Mouse (Mus musculus) stomach, embryonic 16.5 days (tissue): ENCODE results near the gene Cdc25b. TPM values are rescaled to one million over a fixed set of nuclear protein-coding genes. Genes with fewer than 3 reads are reported as not detected.

ENCODE experiments used
- ATAC-seq: fragments of 200-750 bp; cut with Nextera tagmentation; 2 replicates; pipeline ENCODE4 v1.8.0; 2017; ENCODE audit warnings: moderate number of reproducible peaks, moderate TSS enrichment; ENCODE audit not compliant: insufficient read depth, low FRiP score
- H3K27ac ChIP-seq: fragments of 300-500 bp; sonication (generic); 2 replicates; pipeline ENCODE4 v1.5.1; 2014; ENCODE audit warnings: low read length
- H3K27me3 ChIP-seq: fragments of 300-500 bp; sonication (generic); 2 replicates; pipeline ENCODE4 v1.6.1; 2014; ENCODE audit warnings: low read length, control low read depth, mixed read lengths; ENCODE audit not compliant: control insufficient read depth, insufficient read depth
- H3K36me3 ChIP-seq: fragments of 300-500 bp; sonication (generic); 2 replicates; pipeline ENCODE4 v1.6.1; 2014; ENCODE audit warnings: low read length; ENCODE audit not compliant: control insufficient read depth, insufficient read depth
- H3K4me1 ChIP-seq: fragments of 300-500 bp; sonication (generic); 2 replicates; pipeline ENCODE4 v1.6.1; 2014; ENCODE audit warnings: low read length, control low read depth, mixed read lengths; ENCODE audit not compliant: control insufficient read depth, insufficient read depth
- H3K4me2 ChIP-seq: fragments of 300-500 bp; sonication (generic); 2 replicates; pipeline ENCODE4 v1.6.1; 2014; ENCODE audit warnings: low read depth, low read length, mixed read lengths
- H3K4me3 ChIP-seq: fragments of 300-500 bp; sonication (generic); replicated peaks from 2 replicates; pipeline ENCODE4 v1.5.1; 2014; ENCODE audit warnings: mild to moderate bottlenecking, low read length
- H3K9ac ChIP-seq: fragments of 300-500 bp; sonication (generic); 2 replicates; pipeline ENCODE4 v1.6.1; 2014; ENCODE audit warnings: low read length
- H3K9me3 ChIP-seq: fragments of 300-500 bp; sonication (generic); replicated peaks from 2 replicates; pipeline ENCODE4 v1.6.1; 2016; ENCODE audit warnings: low read length, control low read depth; ENCODE audit not compliant: control insufficient read depth
- WGBS: fragments of 180-500 bp; shearing (Covaris S2); extraction: QIAGEN DNeasy Blood & Tissue Kit; methylation state at CpG from one replicate; pipeline ENCODE4 v1.1.7; 2014; 5-methylcytosine and 5-hydroxymethylcytosine counted together
- polyA plus RNA-seq: library from polyadenylated mRNA; unstranded; fragments of >200 nt; fragmentation: Nextera tagmentation; extraction: Ambion mirVana; gene quantifications from 2 replicates; pipeline ENCODE4 v1.2.1, GENCODE M21; 2015

Cdc25b gene
- polyA plus RNA-seq, 1 experiment from 2014 or later: 72.3 TPM

DNA sequence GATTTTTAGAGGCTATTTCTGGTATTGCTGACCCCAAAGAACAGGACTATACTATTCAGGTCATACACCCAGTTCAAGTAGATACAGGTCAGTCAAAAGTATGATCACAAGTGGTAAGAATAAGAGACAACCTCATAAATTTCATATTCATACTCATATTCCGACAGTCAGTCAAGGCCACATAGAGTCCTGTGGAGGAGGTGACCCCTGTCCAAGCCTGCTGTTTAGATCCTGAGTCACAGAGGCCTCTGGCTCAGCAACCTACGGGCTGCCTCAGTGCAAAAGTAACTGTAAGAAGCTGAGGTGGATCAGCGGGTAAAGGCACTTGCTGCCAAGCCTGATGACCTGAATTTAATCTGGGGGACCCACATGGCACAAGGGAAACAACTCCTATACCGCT lies 32.7 kb upstream of the Cdc25b start:
- Histone ChIP-seq H3K4me2 (no peak overlapping the region), H3K4me1 (peaks cover 3% of the 10 kb centered on the region), H3K27ac (no peak overlapping the region), H3K4me3 (no peak overlapping the region), H3K36me3 (peaks cover 4% of the 10 kb centered on the region; the same call in 1 of the 2 replicates), H3K27me3 (no peaks in the 10 kb centered on the region), H3K9me3 (no peaks in the 10 kb centered on the region), H3K9ac (no peak overlapping the region)
- no peak for ATAC-seq
- 92% methylated on average over 4 of the region's 4 CpGs for WGBS

DNA sequence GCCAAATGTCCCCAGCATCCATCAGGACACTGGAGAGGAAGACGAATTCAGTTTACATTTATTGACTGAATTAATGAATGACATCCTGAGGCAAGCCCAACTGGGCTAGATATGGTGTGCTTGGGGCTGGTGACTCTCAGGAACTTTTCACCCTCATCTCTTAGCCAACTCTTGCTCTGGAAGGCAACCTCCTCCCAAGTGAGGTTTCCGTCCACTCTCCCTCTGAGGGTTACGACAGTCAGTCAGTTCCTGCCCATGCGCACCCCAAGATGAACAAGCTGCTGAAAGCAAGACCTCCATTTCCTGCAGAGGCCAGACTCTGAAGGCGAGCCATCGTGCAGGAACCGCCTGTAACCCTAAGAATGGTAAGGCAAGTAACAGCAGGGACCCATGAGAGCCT lies 29.8 kb upstream of the Cdc25b start:
- no peak for ATAC-seq
- no peaks in the 10 kb centered on the region for H3K36me3 ChIP-seq
- 91% methylated on average over 7 of the region's 7 CpGs for WGBS

DNA sequence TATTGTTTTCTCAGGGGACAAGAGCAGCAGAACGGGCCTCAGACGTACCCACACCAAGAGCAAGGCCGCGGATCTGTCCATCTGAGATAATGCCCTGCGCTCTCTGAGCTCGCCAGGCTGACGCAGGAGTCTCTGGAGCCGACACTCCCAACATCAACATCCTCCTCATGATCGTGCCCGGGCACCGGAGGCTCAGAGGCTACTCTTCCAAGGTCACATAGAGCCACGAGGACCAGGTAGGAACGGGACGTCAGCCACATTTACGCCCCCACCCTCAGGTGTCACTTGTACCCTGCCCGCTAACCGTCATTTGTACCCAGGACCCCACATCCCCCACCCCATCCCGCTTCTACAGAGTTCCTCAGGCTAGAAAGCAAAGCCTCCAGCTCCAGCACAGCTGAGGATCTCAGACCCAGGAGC lies 27.2 kb upstream of the Cdc25b start:
- under 1% methylated on average over 18 of the region's 18 CpGs for WGBS

More for the DNA sequence above, 29.8 kb upstream of the Cdc25b start:
- Histone ChIP-seq H3K9me3 (no peaks in the 10 kb centered on the region), H3K27ac (no peak overlapping the region), H3K4me3 (no peak overlapping the region), H3K27me3 (no peaks in the 10 kb centered on the region), H3K4me1 (peaks cover 10% of the 10 kb centered on the region), H3K4me2 (no peak overlapping the region), H3K9ac (no peak overlapping the region)

DNA sequence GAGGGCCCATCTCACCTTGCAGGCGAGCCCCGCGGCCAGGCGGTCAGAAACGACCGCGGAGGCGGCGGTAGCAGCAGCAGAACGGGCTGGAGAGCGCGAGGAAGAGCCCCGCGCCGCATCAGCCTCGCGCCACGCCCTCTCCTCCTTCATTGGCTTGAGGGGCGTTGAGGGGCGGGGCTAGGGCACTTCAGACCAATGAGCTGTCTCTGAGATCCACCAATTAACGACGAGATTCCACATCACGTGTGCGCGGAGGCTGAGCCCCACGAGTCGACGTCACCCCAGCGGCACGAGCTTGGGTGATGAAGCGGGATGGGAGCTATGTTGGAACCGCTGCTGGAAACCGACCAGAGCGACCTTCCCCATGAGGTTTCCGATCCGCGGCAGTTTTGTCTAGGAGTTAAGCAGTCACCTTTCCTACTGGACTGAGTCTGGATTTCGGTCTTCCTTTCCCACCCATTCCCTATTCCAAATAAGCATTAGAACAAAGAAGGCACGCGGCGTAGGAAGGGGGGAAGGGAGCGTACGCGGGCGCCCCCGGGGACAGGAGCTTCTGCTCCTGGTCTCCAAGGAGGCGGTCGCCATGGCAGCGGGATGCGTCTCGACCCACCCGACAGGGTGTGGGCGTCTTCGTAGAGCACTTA lies 26.7 kb upstream of the Cdc25b start, which contains the start of gene 1700037H04Rik:
Gene 1700037H04Rik, minus strand, starts transcription at position 144 of the 644 bp plus-strand sequence.
- under 1% methylated on average over 54 of the region's 54 CpGs for WGBS
- H3K9ac ChIP-seq: peak within 1 kb of the TSS; percentile 89
- no peaks in the 10 kb centered on the region; the same call in 1 of the 2 replicates for H3K27me3 ChIP-seq
- peak within 1 kb of the TSS; percentile 93 for H3K4me2 ChIP-seq
- ATAC-seq: peak; percentile 97
- no peaks in the 10 kb centered on the region for H3K36me3 ChIP-seq
- H3K9me3 ChIP-seq: 0 out of 2 replicates have a peak, but pooled peaks cover 3% of the 10 kb centered on the region
- H3K4me3 ChIP-seq: peak within 1 kb of the TSS; percentile 79
- H3K4me1 ChIP-seq: peaks cover 10% of the 10 kb centered on the region
- H3K27ac ChIP-seq: peak within 1 kb of the TSS; percentile 93

More for the DNA sequence above, 27.2 kb upstream of the Cdc25b start:
- Histone ChIP-seq H3K9ac (peak overlapping the region; percentile 89), H3K27me3 (no peaks in the 10 kb centered on the region; the same call in 1 of the 2 replicates), H3K4me3 (peak overlapping the region; percentile 79), H3K27ac (peak overlapping the region; percentile 81), H3K4me1 (peaks cover 10% of the 10 kb centered on the region), H3K36me3 (no peaks in the 10 kb centered on the region), H3K4me2 (peak overlapping the region; percentile 81), H3K9me3 (no peaks in the 10 kb centered on the region)
- peak; percentile 48 for ATAC-seq

DNA sequence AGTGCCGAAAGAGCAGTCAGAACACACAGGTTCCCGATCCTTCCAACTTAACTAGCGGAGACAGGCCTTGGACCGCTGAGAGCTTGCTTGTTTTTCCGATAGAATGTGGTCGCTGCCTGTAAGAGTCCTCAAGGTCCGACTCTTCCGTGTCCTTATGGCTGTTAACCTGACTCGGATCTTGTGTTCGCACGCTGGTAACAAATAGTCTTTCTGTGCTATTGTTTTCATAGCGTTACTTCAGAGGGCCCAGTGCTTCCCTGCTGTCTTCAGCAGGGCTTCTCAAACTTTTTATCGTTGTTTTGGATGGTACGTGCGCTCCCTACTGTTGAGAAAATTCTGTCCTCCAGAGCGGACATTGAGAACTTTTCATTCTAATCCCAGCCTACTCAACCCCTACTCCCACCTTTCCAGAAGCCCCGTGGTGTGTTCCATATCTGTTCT lies 26.1 kb upstream of the Cdc25b start:
- under 1% methylated on average over 17 of the region's 17 CpGs for WGBS
- no peak for ATAC-seq
- peak overlapping the region; percentile 93 for H3K4me2 ChIP-seq

DNA sequence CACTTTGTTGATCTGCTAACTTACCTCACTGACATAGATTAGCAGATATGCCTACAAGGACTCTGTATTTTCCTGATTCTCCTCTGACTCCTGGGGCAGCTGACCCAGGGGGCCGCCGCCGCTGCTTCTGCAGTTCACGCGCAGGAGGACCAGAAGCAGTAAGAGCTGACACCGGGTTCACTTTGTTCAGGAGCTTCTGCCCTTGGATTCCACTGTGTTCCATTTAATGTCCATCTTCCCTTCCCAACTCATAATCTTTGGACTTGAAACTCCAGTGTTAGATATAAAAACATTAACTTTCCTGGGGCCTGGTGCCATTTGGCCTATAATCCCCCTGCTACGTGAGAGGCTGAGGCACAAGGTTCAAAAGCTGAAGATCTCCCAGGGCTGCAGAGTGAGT lies 22.8 kb upstream of the Cdc25b start:
- H3K4me2 ChIP-seq: no peak overlapping the region
- 0 out of 2 replicates have a peak, but pooled peaks cover 3% of the 10 kb centered on the region for H3K9me3 ChIP-seq
- ATAC-seq: no peak
- peaks cover 8% of the 10 kb centered on the region for H3K4me1 ChIP-seq
- no peaks in the 10 kb centered on the region for H3K36me3 ChIP-seq
- no peak overlapping the region for H3K4me3 ChIP-seq
- no peak overlapping the region for H3K27ac ChIP-seq
- no peak overlapping the region for H3K9ac ChIP-seq
- WGBS: 80% methylated on average over 7 of the region's 7 CpGs
- H3K27me3 ChIP-seq: no peaks in the 10 kb centered on the region; the same call in 1 of the 2 replicates

More for the DNA sequence above, 26.1 kb upstream of the Cdc25b start:
- Histone ChIP-seq H3K4me3 (peak overlapping the region; percentile 79), H3K27me3 (no peaks in the 10 kb centered on the region; the same call in 1 of the 2 replicates), H3K36me3 (no peaks in the 10 kb centered on the region), H3K9me3 (0 out of 2 replicates have a peak, but pooled peaks cover 3% of the 10 kb centered on the region), H3K9ac (peak overlapping the region; percentile 86), H3K27ac (peak overlapping the region; percentile 93), H3K4me1 (peaks cover 10% of the 10 kb centered on the region)

DNA sequence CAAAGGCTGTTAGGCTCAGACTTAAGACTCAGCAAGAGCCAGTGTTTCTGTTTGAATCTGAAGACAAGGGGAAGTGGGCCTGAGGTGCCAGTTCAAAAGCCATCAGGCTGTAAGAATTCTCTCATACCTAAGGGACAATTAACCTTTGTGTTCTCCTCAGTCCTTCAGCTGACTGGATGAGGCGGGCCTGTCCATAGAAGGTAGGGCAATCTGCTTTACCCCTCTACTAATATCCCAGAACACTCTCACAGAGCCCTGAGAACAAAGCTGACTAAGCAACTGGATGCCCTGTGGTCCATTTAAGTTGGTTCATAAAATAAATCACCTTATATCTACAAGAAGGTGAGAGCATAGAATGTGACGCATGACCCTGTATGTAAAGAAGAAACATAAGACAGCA lies 20.6 kb upstream of the Cdc25b start:
- no peak for ATAC-seq
- 90% methylated on average over 2 of the region's 2 CpGs for WGBS
- Histone ChIP-seq H3K9ac (no peak overlapping the region), H3K4me3 (no peak overlapping the region), H3K36me3 (no peaks in the 10 kb centered on the region), H3K9me3 (0 out of 2 replicates have a peak, but pooled peaks cover 3% of the 10 kb centered on the region), H3K4me1 (no peaks in the 10 kb centered on the region; the same call in 1 of the 2 replicates), H3K27ac (no peak overlapping the region), H3K27me3 (no peaks in the 10 kb centered on the region; the same call in 1 of the 2 replicates), H3K4me2 (no peak overlapping the region)

DNA sequence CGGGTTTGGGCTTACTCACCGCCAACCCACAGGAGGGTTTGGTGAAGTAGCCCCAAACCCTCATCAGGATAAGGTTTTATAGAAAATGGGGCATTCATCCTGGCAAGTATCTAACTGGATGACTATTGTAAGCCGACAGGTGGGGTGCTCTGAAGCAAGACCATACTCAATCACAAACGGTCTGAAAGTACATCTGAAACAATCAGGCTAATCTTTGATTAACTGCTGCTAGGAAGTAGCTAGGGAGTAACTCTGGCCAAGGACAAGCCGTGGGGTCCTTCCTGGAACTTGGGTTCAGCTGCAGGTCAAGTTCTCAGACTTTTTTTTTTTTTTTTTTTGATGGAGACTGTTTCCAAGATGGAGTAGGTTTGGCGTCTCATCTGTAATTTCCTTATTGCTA lies 18.8 kb upstream of the Cdc25b start:
- 75% methylated on average over 6 of the region's 6 CpGs for WGBS
- H3K9ac ChIP-seq: no peak overlapping the region
- no peaks in the 10 kb centered on the region for H3K36me3 ChIP-seq
- peaks cover 5% of the 10 kb centered on the region for H3K27me3 ChIP-seq
- H3K4me2 ChIP-seq: no peak overlapping the region
- 0 out of 2 replicates have a peak, but pooled peaks cover 3% of the 10 kb centered on the region for H3K9me3 ChIP-seq
- no peak for ATAC-seq
- H3K27ac ChIP-seq: no peak overlapping the region
- peaks cover 9% of the 10 kb centered on the region; the same call in 1 of the 2 replicates for H3K4me1 ChIP-seq
- no peak overlapping the region for H3K4me3 ChIP-seq

DNA sequence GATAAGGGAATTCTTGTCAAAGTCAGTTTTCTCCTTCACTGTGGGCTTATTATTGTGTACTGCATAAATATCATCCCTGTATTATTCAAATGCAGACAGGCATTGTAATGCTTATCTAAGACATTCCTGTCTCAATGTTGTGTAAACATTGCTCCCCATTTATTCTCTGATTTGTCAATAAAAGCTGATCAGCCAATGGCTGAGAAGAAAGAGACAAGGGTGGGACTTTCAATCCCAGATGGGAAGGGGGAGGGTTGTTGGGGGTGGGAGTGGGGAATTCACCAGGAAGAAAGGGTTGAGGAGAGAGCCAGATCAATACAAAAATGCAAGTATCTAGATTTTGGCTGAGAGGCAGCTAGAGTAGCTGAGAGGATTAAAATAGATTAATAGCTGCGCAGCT lies 17.8 kb upstream of the Cdc25b start:
- H3K27me3 ChIP-seq: peaks cover 5% of the 10 kb centered on the region
- no peak for ATAC-seq
- no peak overlapping the region for H3K4me2 ChIP-seq
- H3K4me1 ChIP-seq: peaks cover 10% of the 10 kb centered on the region; the same call in 1 of the 2 replicates
- no peaks in the 10 kb centered on the region for H3K36me3 ChIP-seq
- no peak overlapping the region for H3K9ac ChIP-seq
- no peak overlapping the region for H3K4me3 ChIP-seq
- H3K9me3 ChIP-seq: 0 out of 2 replicates have a peak, but pooled peaks cover 3% of the 10 kb centered on the region
- H3K27ac ChIP-seq: no peak overlapping the region
- 62% methylated on average over 1 of the region's 1 CpGs for WGBS
